Mouse (Mus musculus): ENCODE data around the gene Cdkal1. TPM values are rescaled to one million over a fixed set of nuclear protein-coding genes. Genes with fewer than 3 reads are reported as not detected.

Cdkal1 gene
- polyA plus RNA-seq (2012; fragmentation: generic; extraction: Trizol), result 1 to 10 TPM in 1 of 2 experiments, under 1 TPM in 1; 0.59 to 4.6 TPM

GRCm38 (mm10) chr13:29855281-29856031 lies at the start of gene Cdkal1:
TSS of gene Cdkal1 (minus strand) at chr13:29855674.

Other genes starting within 250 kb of the Cdkal1 start
- gene E2f3, start 130.4 kb upstream of the Cdkal1 start, polyA plus RNA-seq (2012; fragmentation: generic; extraction: Trizol), result 1 to 10 TPM; 1.4 to 3.8 TPM

Data from C3H10T1/2 (cell line).